In genomic region chr3:108840000-108840715, GRCm38 (mm10) we compare ENCODE assay signal across 8 mouse cellular contexts. TPM values are rescaled to one million over a fixed set of nuclear protein-coding genes. Genes with fewer than 3 reads are reported as not detected.
A peak's percentile ranks its signal among the peaks of the same experiment; 100 is the strongest.
DNase-seq lines count a peak whose midpoint lies in the region; ATAC-seq lines count a peak whose summit lies in the region.

Stxbp3 (minus strand) TSS chr3:108840526.

- WGBS in hindbrain, embryonic 15.5 days = under 1% methylated on average over 56 of the region's 56 CpGs

- H3K4me1 ChIP-seq in hindbrain, embryonic 15.5 days (replicated peaks) = peaks cover 12% of the 10 kb centered on the region

- H3K4me3 ChIP-seq in hindbrain, embryonic 15.5 days = peak within 1 kb of the TSS; percentile 67

- peak within 1 kb of the TSS; percentile 54 for H3K9ac ChIP-seq in hindbrain, embryonic 15.5 days

- DNase-seq in T-cell, adult 2 months (ENCODE audit: low spot score) = peak; percentile 98
- peak; percentile 99 for DNase-seq in cerebellum, postnatal 36 days
- peak; percentile 97 to 99 for DNase-seq in frontal cortex, postnatal 36 days (ENCODE audit: low spot score in 2 of 2)
- DNase-seq in left cerebral cortex, adult 11 months (ENCODE audit: low spot score) = peak; percentile 98
- peak; percentile 98 to 99 for DNase-seq in lung, postnatal 4 days
- DNase-seq in retina, postnatal 7 days (ENCODE audit: low read depth, low spot score) = peak; percentile 96
- DNase-seq in urinary bladder, adult 2 months (ENCODE audit: low spot score) = peak; percentile 98

- peak; percentile 97 for ATAC-seq in hindbrain, embryonic 15.5 days (ENCODE audit: low FRiP score, low read depth)

- H3K4me2 ChIP-seq in hindbrain, embryonic 15.5 days = peak within 1 kb of the TSS; percentile 61

- no peaks in the 10 kb centered on the region for H3K9me3 ChIP-seq in hindbrain, embryonic 15.5 days

- H3K27me3 ChIP-seq in hindbrain, embryonic 15.5 days = no peaks in the 10 kb centered on the region

- H3K36me3 ChIP-seq in hindbrain, embryonic 15.5 days = no peaks in the 10 kb centered on the region

- H3K27ac ChIP-seq in hindbrain, embryonic 15.5 days (replicated peaks) = peak within 1 kb of the TSS; percentile 72

RNA-seq across cellular contexts. Expression of gene Stxbp3, which starts in this region (rescaled TPM):
- 14.5 and 15.5 TPM in 2 replicates for polyA plus RNA-seq in hindbrain, embryonic 15.5 days (2015; fragmentation: Nextera tagmentation; extraction: Ambion mirVana)
- polyA plus RNA-seq in urinary bladder, adult 2 months (2012; rRNA removed) = 43.3 and 49.4 TPM in 2 replicates

Comparison
In these comparisons a context has a peak if more than half of its experiments do, and no peak if none do; other contexts are left out.
1. Peak in every context shown above with its lines: DNase-seq, ATAC-seq, H3K4me3 ChIP-seq and H3K27ac ChIP-seq.